Mouse (Mus musculus) frontal cortex, postnatal 14 days (tissue): ENCODE measurements at regions not wholly inside any gene's neighbourhood (a gene's known extent, or its start where the extent isn't known, plus 50 kb on each side); places are given as distances from the start of the nearest gene placed in this dataset.

Experiments used
- DNase-seq, 2 experiments: peaks; one replicate each; pipeline ENCODE4 v3.0.0; 2022; ENCODE audit warnings: low spot score in 2 of 2

DNA sequence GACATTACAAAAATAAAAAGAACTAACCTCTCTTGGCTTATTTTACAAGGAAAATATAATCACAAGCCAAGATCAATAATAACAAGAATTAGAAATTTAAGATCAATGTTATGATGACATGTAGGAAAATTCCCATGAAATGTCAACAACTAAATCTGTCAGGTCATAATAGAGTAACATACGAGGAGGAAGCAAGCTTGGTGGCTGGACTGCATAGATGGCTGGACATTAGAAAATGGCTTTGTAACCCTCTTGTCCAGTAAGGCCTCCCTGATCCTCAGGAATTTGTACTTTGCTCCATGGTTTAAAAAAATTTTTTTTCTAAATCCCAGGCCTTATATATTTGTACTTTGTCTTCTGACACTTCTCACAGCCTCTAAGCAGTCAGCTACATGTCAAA, 132.7 kb upstream of the Aoah start:
- no peak for DNase-seq

GRCm38 (mm10) chr13:20678754-20679153, 115.2 kb upstream of the Aoah start:
- no peak for DNase-seq

GRCm38 (mm10) chr13:20686914-20687313, 107.0 kb upstream of the Aoah start:
- DNase-seq = no peak

DNA sequence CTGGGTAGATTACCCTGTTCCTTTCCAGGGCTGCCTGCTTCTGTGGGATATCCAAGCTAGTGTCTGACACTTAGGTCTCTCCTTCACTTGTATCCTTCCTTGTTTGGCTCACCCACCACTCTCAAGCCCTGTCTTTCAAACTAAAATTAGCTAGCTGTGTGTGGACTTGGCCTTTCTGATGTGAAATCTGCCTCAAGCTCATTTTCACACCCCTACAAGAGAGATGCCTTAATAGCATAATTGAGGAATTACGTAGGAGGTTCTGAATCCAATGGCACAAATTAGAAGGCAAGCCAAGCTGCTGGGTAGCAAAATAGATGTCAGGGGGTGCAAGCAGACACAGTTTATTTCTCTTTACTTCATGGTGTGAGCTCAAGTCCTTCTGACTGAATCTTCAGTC, 106.5 kb upstream of the Aoah start:
- DNase-seq = peak in 1 of 2 experiments; percentile 4

DNA sequence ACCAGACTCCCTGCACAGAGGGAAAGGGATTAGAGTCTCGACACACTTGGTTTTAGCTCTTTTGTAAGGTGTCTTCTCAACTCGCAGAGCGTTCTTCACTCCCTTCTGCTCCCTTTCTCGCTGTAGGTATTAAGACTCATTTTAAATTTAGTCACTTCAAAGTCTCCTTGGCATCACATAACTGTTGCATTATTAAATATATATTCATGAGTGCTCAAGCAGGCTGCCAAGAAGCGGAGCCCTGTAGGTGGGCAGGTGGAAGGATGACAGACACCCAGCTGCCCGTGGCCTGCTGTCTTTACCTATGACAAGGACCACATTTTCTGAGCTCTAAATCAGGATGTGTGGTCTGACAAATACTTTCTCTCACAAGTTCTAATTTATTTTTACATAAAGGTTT, 82.4 kb upstream of the Aoah start:
- DNase-seq = peak in 1 of 2 experiments; percentile 4

DNA sequence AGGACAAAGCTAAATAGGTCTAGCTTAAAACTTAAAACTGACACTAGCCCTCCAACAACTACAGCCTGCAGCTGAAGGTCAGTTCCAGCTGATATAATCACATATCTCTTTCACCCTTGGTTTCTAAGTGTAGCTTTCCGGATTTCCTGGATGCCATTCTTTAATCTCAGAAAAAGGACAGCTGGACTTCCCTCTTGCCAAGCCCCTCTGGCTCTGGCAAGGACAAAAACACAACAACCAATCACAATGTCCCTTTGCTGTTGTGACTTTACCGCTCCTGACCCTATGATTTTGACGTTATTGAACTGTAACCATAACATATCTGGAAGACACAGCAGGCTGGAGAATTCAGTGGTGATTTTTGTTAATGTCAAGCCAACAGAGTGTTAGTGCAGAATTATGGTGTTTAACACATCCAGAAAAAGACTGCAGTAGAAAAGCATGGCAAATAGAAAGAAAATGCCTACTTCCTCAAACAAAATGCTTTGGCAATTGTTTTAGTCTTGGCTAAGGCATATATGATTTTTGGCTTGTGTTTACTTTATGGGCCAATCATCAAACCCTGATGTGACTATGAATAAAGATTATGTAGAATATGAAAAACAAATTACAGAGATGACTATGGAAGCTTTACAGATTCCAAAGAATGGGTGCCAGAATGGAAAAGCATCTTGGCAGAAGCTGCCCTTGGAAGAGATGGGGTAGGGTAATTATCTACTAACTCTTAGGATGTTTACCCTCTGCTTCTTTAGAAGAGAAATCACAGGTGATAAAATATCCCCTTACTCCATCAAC, 70.4 kb upstream of the Aoah start:
- no peak for DNase-seq

GRCm38 (mm10) chr13:20724419-20724818, 69.5 kb upstream of the Aoah start:
- no peak for DNase-seq

DNA sequence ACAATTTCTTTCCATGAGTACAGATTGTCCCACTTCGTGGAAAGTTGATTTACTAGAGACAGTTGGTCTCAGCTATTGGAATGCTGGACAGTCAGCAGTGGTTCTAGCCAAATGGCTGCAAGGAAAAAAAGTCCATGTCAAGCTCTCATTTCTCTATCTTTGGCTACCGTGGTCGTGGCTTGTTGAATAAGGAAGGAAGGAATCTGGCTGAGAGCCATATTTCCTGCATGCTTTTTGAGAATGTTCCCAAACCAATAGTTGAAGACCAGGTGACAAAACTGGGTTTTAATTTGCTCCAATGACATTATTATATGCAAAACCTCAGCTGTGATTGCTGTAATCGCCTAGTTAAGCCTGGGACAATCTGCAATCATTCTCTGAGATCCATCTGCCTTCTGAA, 68.4 kb upstream of the Aoah start:
- no peak for DNase-seq

DNA sequence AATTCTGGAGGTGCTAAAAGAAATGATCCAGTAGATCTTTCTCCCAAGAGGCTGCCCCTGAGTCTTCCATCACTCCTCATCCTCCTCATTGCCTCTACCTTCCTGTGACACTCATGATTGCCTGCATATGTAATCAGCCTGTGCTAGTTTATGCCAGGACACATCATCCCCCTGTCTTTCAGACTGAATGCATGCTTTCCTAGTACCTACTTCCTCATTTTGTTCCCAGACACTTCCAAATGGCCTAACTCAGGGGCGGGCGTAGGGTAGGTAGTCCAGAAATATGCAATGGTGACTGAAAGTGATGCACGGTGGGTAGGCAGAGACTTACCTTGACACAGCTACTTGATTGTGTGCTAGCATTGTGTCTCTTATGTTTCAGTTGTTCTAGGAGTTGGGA, 65.8 kb upstream of the Aoah start:
- DNase-seq = no peak

GRCm38 (mm10) chr13:20733046-20733445, 60.9 kb upstream of the Aoah start:
- DNase-seq = no peak

GRCm38 (mm10) chr13:20734283-20734682, 59.6 kb upstream of the Aoah start:
- DNase-seq = no peak

DNA sequence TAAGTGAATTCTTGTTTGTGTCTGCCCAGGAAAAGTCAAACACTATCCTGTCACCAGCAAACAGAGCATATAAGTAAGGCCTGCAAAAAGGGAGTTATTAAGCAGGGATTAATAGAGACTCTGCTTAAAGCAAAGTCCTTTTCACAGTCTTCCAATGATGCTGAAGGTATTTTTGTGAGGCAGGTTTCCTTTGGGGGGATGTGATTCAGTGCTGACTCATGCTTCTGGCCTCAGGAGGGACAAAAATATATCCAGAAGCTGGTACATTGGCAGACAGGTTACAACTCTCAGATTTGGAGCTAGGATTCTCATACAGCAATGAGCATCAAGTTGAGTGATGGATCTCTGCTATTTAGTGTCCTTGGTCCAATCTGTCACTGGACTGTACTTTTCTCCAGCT, 57.3 kb upstream of the Aoah start:
- no peak for DNase-seq
